Mouse (Mus musculus) urinary bladder, adult 18-20 months (tissue): ENCODE results near the gene Hoxd9.

Experiments used
- DNase-seq, 2 experiments: peaks; one replicate each; pipeline ENCODE4 v3.0.0; 2022; ENCODE audit warnings: low spot score in 2 of 2, mixed read lengths in 2 of 2

Hoxd9 gene

DNA sequence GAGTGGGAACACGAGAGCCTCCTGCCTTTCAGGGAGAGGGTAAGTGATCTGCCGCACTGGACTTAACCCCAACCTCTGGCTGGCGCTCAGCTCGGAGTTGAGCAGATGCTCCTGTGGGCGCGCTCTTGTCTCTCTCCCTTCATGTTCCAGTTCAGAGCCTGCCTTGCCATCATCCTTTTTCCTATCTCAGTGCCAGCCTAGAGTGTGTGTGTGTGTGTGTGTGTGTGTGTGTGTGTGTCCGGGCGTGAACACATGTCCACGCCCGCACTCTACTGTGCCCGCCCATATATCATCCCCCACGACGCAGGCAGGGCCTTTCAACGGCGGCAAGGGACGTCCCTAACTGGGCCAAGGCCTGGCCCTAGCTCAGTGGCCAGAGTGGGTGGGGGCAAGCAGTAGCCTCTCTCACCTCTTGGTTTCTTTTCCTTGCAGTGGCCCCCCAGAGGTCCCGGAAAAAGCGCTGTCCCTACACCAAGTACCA is 14.0 kb upstream of the Hoxd9 start:
- no peak for DNase-seq

DNA sequence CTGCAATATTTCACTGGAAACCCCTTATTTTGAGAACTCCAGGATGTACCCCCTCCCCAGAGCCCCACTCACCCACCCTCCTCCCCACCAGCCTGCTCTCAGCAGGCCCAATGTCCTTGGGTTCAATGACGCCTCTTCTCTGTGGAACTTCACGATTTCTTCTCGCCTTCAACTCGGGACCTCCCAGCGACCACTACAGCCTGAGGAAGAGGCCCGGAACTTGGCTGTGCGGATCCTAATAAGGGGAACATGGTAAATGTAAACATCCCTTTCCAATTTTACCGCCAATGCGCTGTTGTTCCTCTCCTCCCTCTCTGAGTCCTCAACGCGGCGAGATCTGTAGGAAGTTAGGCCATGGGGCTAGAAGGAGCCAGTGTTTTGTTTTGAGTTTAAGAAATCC is 13.4 kb upstream of the Hoxd9 start:
- DNase-seq: no peak

DNA sequence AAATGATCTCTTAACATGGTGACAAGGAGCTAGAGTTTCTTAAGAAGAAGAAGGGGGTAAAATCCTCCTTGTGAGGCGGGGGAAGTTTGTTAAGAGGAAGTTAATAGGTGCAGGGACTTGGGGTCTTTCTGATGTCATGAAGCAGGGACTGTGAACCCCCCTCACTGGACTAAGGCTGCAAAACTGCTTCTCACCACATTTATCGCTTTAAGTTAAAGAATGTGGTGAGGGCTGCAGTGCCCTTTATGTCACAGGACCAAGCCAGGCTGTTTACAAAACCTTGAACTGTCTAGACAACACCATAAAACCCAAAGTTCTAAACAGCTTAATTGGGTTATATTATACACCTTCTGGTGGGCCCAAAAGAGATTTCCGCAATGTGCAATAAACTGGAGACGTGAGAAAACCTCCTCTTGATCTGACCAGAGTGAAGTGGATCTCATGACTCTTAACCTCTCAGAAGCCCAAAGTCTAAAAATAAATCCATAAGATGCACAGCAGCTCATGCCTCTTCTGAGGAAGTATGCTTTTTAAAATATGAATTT is 12.4 kb upstream of the Hoxd9 start:
- DNase-seq: no peak

DNA sequence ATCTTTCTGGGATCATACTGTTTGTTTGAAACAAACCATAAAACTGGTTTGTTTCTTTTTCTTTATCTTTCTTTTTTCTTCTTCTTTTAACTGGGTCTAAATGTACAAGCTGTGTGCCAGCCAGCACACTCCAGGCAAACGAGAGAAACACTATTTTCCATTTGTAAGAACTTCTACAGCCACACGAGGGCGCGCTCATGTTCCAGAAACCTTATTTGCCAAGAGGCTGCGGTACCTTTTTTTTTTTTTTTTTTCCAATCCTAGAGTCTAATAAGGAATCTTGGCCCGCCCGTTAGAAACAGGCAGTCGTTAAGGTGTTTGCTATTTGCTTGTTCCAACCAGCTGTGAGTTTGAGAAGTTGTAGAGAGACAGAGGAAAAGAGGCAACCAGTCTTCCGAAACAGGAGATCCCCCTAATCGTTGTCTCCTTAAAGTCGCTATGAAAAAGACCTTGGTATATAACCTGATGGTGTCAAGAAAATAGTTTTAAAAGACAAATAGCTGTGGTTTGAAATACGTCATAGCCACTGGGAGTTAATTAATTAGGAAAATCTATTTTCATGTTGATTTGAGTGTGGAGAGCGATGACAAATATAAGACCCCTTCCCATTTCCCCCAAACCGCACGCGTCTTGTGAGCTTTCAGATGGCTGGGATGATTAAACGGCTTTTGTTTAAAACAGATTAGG is 11.1 kb upstream of the Hoxd9 start:
- no peak for DNase-seq

DNA sequence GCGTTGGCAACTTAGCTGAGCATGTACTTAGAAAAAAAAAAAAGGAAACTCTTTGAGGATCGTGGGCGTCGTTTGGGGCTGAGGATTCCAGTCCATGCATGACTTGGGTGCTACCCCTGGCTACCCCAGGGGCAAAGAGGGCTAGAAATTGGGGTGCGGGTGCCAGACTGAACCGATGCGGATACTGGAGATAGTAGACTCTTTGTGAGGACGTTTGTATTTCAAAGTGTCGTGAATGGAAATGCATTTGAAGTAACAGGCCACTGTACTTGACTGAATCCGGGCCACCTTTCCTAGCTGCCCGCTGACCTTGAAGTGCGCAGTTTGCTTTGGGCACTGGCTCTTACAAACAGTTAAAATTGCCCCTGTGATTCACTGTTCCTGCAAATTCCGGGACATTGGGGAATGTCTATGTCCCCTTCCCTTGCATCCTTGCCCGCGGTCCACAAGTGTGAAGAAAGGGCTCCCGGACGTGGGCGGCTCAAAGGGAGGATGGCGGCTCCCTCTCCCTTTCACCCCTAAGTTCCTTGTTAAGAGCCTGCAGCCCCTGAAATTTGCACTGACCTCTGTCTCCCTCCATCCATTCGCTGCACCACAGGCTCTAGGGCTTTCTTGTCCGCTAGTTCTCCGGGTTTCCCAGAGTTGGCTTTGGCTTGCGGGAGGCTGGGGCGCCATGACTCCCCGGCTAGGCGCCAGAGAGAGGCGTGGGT is 10.4 kb upstream of the Hoxd9 start:
- no peak for DNase-seq

DNA sequence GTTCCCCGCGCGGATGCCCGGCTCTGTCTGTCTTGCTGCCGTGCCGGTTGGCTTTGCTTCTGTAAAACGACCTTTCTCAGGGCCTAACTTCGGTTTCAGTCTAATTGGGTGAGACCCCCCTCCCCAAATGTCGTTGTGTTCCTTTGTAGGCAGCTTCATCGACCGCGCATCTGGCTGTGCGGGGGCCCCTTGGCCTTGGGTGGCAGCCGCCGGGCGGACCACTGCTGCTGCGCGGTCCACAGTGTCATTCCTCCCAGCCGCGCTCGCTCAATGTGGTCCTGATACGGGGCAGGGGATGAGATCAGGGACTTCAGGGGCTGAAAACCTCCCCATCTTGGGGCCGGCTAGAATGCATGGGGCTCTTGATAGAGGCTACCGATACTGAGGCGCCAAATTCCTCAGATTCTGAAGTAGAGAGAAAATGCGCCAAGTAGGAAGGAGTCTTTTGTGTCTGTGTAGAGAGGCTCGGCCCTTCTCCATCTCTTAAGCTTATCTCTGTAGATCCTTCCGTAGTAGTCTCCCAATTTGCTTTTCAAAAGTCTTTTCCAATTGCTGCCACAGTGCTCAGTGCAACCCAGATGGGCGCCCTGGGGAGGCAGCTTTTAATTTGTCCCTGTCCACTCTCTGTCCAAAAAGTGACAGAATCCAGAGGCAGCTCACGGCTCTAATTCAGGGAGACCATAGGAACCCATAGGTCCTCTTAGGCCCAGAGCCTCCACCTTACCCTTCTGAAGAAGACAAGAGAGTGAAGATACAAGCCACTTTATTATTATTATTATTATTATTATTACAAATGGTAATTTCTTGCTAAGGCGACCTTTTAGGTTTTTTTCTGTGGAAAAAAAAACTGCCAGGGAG is 9.6 kb upstream of the Hoxd9 start:
- no peak for DNase-seq

DNA sequence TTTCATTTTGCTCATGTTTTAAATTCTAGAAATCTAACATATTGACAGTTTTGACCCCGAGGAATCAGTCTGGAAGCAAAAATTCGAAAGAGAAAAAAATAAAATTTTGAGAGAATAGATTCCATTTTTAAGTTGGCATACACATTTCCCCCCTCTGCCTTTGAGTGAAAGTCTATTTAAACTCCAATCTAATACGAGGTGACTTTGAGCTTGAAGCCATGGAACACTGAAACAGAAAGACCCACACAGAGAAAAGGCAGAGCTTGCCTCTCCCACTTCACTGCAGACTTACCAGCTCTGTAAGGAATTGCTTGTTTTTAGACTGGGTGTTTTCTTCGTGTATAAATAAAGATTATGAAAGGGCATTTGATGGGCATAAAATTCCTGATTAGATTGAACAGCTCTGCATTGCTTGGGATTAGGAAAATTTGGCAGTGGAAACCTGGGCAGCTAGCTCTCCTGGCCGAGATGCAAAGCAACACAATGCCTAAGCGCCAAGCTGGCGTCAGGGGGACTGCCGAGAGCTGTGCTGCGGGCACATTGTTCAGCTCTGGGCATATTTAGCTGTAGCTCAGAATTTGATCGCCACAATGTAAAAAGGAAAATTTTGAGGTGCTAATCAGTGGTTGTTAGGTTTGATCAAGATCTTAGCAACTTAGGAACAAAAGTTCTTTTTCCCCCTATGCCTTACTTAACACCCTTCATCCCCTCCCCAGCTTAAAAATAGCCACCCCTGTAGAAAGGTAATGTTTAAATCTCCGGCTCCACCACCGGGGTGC is 8.5 kb upstream of the Hoxd9 start:
- DNase-seq: no peak

DNA sequence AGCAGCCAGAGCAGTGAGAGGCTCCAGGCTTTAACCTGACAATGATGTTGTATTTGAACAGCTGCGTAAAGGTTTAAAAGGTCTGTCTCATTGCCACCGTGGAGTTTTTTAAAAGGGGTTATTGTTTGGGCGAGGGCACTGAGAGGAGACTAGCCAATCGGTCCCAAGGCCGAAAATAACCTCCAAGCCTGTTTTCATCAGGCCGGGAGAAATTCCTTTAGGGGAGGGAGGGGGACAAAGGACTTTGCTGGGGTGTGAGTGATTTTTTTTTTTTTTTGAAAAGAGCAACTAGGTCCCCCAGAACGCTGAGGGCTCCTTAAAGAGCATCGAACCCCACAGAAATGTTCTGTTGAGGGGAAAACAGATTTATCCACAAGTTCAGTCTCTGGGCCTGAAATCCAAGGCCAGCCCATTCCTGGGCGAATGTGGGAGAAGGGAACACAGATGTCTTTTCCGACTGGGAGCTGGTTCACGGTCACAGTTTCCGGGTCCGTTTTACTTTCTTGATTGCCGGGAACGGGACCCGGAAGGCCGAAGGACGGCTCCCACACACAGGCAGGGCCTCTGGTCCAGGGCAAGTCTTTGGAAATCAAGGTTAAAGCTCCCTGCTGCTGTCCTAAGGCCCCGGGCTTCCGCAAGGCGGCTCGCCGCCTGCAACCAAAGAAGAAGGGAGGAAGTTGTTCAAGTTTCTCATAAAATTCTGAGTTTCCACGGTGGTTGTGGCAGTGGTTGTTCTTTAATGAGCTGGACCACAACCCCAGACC is 7.8 kb upstream of the Hoxd9 start:
- no peak for DNase-seq

DNA sequence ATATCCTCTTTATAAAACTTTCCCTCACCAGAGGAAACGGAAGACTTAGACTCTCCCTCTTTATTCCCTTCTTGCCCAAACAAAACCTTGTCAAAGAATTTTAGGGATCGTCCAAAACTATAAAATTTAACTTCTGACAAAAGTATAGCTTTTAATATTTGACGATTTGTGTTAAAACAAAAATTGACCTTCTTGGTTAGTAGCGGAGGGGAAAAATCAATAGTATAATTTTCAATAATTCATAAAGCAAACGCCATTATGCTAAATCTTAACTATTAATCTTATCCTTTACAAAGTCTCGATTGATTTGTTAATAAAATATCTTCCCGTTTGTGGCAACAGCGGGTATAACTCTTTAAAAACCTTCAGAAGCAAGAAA is 7.2 kb upstream of the Hoxd9 start:
- DNase-seq: no peak

DNA sequence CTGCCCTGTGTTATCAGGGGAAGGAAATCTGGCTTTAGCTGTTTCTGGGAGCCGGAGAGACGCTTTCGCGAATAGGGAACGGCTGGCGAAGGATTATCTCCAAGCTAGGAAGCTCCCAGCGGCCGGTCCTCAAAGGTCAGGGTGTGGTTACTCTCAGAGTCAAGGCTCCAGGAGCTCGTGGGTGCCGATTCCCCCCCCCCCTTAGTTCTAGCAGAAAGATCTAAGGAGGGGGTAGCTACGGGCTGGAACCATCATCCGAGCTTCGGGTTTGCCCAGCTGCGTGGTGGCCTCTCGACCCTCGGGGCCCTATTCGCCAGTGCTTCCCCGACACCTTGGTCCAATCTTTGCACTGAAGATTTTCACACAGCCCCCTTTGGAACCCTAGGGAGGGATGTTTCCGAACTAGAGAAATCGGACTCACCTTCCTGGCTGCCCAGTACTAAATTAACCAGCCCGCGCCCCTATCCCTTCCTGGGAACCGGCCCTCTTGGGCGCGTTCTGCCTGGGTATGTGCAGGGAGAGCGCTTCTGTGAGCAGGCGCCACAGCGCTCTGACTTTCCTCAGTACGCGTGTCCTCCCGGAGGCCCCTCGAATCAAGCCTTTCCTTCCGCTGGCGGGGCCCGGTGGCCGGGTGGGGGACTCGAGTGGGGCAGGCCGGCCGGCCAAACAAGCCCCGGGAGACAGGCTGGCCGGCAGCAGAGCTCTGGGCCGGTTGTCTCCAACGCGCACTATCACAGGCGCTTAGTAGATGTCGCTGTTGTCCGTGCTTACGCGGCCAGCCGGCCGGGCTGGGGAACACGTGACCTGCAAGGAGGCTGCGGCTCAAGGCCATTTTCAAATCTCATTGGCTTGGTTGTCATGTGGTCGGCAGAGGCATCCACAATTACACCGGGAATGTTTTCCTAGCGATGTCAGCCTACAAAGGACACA is 6.2 kb upstream of the Hoxd9 start, which contains the start of gene Hoxd10:
Gene Hoxd10, plus strand, starts transcription at position 903 of the 930 bp plus-strand sequence.
- peak; percentile 68 to 69 for DNase-seq

DNA sequence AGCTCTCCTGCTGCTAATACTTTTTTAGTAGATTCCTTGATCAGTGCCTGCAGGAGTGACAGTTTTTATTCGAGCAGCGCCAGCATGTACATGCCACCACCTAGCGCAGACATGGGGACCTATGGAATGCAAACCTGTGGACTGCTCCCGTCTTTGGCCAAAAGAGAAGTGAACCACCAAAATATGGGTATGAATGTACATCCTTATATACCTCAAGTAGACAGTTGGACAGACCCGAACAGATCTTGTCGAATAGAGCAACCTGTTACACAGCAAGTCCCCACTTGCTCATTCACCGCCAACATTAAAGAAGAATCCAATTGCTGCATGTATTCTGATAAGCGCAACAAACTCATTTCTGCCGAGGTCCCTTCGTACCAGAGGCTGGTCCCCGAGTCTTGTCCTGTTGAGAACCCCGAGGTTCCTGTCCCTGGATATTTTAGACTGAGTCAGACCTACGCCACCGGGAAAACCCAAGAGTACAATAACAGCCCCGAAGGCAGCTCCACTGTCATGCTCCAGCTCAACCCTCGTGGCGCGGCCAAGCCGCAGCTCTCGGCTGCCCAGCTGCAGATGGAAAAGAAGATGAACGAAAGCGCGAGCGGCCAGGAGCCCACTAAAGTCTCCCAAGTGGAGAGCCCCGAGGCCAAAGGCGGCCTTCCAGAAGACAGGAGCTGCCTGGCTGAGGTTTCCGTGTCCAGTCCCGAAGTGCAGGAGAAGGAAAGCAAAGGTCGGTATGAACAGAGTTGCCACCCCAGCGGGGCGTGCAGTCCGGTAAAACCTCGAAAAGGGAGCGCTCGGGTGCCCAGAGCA is 5.3 kb upstream of the Hoxd9 start:
- DNase-seq: no peak

DNA sequence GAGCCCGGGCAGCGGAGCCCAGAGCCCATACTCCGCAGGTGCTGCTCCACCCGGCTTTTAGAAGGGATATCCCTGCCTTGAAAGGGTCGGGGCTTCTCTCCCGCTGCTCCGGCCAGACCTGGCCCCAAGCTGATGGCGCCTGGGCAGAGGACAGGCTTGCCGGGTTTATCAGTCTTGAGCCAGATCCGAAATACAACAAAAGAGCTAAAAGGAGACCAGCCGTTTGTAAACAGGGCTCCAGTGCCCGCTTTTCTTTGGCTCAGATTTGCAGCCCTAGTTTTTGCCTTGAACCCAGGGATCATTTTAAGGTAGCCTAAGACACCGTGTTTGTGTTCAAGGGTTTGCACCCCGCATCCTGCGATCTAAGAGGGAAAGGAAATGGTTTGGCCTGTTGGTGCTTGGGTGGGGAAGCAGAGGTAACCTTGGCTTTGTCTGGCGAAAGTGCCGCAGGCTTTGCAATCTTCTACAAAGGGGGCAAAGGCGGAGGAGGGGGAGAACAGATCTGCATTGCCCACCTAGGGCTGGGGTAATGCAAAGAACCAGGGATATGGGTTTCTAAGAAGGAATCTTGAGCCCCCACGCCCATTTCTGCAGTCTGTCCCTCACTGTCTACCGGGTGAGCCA is 4.6 kb upstream of the Hoxd9 start:
- no peak for DNase-seq

DNA sequence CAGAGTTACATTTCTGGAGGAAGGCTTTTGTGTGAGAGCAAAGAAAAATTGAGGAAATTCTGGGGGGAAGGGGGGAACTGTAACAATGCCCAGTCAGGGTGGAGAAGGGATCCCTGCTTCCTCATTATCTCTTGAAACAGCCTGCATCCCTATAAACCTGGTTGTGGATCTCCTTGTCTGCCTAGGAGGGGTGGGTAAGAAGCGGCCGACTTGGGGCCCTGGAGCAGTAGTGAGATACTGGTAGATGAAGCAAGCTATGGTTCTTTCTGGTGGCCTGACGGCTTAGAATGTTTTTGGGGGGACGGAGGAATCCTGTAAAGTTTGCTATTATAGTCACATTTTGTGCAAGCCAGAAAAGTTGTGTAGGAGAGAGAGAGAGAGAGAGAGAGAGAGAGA is 4.1 kb upstream of the Hoxd9 start:
- DNase-seq: no peak

DNA sequence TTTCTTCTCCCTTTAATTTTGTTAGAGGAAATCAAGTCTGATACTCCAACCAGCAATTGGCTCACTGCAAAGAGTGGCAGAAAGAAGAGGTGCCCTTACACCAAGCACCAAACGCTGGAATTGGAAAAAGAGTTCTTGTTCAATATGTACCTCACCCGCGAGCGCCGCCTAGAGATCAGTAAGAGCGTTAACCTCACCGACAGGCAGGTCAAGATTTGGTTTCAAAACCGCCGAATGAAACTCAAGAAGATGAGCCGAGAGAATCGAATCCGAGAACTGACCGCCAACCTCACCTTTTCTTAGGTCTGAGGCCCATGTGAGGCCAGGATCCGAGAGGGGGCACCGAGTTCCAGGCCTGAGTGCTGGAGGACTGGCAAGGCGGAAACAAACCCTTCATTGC is 3.5 kb upstream of the Hoxd9 start:
- DNase-seq: no peak

DNA sequence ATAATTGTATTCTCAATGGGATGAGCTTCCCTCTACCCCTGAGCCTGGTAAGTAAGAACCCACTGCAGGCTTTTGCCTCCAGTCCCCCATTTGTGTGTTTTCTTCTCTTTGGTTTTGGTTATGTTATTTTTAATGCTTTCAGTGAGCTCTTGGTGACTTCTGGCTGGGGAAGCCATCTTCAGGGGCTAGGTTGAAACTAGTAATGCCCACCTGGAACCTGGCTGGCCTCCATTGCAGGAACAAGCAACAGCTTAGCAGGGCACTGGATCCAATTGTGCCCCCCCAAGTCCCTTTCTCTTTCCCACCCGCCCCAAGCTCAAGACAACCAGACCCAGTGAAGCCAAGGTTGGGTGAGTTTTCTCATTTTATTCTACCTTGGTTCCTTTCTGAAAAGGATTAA is 2.1 kb upstream of the Hoxd9 start:
- no peak for DNase-seq

DNA sequence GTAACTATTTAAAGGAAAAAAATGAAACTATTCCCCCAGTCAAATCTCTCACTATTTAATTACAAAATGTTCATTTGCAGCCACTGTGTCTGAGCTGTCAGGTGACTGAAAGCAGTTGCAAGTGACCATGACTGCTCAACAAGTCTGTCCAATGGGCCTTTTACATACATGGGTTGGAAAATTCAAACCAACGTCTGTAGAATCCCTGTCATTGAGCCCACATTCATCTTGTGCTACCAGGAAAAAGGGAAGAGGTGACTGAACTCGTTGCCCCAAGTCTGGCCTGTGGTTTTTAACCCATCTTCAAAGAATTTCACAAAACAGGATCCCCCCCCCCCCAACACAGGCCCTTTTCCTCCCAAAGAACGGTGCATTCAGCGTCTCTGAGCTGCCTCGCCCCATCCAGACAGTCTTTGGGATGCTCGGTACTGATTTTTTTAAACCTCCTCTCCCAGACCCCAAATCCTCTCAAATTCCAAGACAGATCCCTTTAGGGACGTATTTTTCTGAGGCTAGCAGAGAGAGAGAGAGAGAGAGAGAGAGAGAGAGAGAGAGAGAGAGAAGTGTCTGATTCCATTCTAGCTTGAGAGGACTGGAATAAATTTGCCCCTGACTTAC is 1.6 kb upstream of the Hoxd9 start:
- no peak for DNase-seq

DNA sequence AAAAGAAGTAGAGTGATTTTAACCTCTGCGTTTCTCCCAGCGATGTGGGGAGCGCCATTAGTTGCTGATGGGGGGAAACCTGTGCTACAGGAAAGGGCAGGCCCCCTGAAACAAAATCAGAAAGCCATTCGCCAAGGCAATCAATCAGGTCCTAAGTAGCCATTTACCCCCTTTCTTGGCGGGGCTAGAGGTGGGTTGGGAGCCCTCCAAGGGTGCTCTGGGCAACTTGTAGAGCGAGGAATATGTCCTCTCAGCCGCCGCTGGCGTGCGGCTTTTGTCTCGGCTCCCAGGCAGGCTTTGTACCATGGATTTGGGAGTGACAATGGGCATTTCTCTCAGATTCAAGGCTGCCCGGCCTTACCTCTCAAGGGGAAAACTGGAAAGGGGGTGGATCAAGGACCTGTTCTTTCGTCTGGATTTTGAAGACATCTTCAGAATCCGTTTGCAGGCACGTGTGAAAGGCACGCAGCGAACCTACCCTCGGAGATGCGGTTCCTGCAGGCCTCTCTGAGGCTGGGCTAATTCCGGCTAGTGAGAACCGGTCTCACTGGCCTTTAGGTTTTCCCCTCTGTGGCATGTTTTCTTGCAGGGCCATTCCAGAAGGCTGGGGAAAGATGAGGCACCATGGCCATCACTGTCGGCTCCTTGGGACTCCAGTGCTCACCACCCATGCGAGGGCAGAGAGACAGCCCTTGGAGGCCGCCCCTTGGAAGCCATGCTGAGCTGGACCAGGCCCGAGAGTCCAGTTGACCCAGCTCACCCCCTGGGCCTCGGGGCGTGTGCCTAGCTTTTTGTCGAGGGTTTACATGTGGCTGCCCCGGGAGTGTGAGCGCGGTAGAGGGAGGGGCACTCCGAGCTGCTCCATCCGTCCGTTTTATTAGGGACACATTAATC is 838 bp upstream of the Hoxd9 start:
- no peak for DNase-seq
